Mouse (Mus musculus): ENCODE data around the gene Ptov1. TPM values are rescaled to one million over a fixed set of nuclear protein-coding genes. Genes with fewer than 3 reads are reported as not detected.

The Ptov1 gene
- 100 to 1,000 TPM; 146 to 178 (median 160) TPM for total RNA-seq (2022)

DNA sequence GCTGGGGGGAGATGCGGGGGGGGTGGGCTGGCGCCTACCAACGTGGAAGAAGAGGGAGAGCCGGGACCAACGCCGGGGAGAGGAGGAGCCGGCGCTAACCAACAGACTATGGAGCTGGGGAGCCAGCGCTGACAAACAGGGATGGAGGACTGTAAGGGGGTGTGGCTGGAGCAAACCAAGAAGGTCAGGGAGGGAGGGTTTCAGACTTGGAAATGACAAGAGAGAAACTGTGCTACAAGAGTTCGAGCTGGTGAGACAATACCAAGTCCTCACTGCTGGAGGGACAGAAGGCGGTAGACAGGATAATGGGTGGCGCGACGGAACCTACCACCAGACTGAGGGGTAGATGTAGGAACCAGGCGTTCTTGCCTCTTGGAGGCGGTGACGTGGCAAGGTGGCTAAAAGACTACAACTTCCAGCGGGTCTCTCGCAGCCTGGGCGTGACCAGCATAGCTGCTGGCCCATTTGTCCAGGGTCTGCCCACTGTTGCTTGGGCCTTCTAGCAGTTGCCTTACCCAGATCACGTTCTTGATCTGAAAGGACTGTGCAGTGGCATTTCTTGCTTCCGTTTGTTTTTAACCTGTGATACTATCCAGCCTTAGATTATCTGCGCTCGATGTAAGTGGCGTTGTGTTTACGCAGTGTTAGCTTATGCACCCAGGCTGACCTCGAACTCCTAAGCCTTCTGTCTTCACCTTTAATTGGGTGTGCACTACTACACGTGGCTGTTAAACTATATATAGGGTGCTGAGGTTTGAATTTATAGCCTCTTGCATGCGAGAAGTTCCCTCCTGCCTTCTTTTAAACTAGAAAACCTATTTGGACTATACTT is at the start of gene Ptov1:
Gene Ptov1, minus strand, starts transcription at position 92 of the 832 bp plus-strand sequence.
- peak; percentile 86 to 91 for DNase-seq (ENCODE audit: low spot score in 2 of 2)

DNA sequence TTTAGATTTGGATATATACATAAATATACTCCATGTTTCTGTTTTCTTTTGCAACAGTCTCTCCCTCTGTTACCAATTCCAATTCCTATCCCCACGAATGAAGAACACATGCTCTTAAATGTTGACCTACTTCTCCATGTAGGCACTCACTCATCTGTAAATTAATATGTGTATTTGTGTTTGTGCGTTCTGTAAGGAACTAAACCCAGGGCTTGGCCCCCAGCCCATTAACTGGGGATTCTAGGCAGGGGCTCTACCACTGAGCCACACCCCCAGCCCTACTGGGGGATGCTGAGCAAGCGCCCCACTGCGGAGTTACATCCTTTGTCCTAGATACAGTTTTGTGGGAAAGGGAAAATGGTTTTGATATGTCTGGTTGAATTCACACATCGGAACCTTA is 49.5 kb upstream of the Ptov1 start:
- no peak for DNase-seq (ENCODE audit: low spot score in 2 of 2)

DNA sequence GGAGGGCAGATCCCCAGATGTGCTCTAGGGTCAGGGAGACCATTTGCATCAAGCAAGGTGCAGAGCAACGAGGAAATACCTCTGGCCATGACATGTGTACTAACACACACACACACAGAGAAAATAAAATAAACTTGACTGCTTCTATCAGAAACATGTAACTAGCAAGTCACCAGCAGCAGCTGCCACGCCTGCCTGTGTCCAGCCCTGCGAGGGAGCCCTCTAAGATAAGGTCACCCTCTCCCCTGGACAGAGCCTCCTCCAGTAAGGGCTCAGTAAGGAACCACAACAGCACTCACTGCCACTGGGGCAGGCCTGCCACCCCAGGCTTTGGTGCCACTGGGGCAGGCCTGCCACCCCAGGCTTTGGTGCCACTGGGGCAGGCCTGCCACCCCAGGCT is 48.6 kb upstream of the Ptov1 start:
- no peak for DNase-seq (ENCODE audit: low spot score in 2 of 2)

DNA sequence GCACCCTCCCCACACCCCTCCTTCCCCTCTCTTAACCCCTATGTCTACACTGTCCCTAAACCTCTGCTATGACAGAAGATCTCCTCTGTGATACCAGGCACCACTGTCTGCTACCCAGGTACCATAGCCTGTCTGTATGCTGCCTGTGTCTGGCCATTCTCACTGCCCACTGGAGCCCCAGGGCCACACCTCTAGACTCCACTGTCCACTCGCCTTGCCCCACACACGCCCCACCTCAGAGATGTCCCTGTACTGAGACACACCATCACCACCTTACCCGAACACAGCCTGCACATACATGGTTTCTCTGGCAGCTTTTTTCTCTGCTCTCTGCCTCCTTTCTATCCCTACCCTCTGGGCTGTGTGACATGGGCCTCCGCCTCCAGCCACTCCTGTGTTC is 47.3 kb upstream of the Ptov1 start:
- DNase-seq (ENCODE audit: low spot score in 2 of 2) = no peak

DNA sequence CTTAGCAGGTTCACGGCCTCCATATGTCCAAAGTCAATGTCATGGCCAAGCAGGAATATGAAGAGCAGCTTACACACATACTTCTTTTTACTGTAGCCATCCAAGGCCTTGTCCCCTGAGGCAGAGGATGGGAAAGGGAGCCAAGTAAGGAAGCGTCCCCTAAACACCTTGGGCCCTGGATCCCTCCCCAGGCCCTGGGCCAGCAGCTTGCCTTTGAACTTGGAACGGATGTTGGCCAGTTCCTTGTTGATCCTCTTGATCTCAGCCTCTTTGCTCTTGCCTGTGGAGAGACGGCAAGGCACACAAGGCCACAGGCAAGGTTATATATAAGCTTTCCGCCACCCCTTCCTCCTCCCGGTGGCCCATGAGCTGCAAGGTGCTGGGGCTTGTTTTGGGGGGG is 46.6 kb upstream of the Ptov1 start:
- DNase-seq (ENCODE audit: low spot score in 2 of 2) = peak in 1 of 2 experiments; percentile 1

DNA sequence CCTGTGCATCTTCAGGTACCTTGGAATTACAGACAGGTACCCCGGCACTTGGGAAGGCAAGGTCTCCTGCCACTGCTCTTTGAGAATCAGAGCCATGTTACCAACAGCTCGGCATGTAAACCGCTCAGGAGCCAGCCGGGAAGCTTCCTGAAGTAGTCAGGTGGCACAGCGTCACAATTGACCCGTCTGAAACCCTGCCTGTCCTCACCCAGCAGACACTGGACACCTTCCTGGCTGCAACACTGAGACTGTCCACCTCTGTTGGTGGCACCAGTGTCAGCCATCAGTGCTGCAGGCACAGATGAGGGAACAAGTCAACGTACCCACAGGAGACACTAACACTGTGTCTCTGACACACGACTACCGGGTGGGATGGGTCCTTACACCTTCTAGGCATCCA is 45.7 kb upstream of the Ptov1 start:
- no peak for DNase-seq (ENCODE audit: low spot score in 2 of 2)

DNA sequence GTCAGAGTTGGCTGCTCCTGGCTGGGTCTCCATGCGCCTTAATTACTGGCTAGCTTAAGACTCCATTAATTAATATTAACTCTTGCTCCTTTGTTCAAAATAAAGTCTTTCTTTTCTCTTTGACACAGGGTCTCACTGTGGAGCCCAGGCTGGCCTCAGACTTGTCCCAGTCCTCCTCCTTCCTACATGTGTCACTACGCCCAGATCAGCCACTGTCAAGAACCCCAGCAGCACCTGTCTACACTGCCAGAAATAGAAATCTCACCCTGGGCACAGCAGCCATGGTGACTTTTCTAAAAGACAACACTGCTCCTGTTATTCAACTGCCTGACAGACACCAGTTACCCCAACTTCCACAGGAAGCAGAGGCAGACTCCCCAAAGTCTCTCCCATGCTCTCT is 44.8 kb upstream of the Ptov1 start:
- peak in 1 of 2 experiments; percentile 4 for DNase-seq (ENCODE audit: low spot score in 2 of 2)

DNA sequence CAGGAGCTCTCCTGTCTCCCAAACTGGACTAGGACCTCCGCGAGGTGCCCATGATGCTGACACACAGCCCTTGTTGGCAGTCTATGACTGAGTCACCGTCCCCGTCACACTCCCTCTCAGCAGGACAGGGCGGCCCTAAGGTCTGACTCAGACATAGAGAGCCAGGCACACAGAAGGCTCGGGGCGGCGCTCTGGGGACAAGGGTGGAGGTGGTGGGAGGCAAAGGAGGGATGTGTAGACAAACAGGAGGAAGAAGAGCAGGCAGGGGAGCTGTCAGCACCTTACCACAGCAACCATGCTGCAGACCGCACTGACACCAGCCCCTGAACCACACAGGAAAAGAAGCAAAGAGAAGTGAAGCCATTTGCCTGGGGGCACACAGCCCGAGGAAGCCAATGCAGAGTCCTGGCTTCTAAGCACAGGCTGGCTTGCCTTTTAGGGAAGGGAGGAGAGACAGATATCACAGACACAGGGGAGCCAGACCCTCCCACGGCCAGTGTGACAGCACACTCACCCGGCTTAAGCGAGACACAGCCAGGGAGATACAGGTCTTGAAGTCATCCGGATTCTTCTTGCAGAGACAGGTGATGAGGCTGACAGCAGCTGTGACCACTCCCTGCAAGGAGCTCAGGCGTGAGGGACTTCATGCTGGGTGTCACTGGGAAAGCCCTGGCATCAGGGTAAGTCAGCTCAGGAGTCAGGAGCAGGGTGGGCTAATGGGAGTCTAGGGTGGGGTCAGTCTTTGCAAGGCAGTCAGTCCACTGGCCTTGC is 39.3 kb upstream of the Ptov1 start:
- no peak for DNase-seq (ENCODE audit: low spot score in 2 of 2)

DNA sequence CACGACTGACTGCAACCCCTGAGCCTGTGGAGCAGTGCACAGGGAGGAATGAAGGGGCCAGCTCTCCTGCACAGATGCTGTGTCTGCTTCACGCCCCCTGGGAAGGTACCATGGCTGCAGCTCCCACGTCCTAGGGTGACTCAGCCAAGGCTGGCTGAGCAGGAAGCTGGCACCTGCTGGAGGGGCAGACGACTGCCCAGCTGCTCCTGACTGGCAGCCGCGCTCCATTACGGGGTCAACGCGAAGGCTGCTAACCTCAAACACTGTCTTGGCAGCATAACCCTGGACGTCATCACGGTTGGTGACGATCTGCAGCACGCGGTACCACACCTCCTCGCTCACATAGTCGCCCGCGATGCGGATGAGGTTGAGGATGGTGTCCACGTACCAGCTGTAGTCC is 35.8 kb upstream of the Ptov1 start:
- DNase-seq (ENCODE audit: low spot score in 2 of 2) = no peak

DNA sequence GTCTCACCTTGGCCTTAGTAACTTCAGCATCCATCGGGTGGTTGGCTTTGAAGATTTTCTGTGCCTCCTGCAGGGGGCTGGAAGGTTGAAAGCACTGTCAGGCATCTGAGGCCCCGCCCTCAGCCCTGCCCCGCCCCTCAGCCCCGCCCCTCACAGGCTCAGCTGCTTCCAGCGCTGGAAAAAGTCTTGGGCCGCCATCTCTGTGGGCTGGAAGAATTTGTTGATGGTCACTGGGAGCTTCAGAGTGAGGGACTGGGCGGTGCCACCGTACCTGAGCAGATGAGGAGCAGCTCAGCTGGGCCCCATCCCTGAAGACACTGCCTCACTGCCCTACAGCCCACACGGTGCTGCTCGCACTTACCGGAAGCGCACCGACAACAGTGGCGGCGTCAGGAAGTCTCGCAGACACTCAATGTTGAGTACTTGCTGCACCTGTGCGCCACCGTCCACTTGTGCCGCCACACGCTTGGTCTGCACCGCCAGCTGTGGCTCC is 31.7 kb upstream of the Ptov1 start:
- DNase-seq (ENCODE audit: low spot score in 2 of 2) = no peak

DNA sequence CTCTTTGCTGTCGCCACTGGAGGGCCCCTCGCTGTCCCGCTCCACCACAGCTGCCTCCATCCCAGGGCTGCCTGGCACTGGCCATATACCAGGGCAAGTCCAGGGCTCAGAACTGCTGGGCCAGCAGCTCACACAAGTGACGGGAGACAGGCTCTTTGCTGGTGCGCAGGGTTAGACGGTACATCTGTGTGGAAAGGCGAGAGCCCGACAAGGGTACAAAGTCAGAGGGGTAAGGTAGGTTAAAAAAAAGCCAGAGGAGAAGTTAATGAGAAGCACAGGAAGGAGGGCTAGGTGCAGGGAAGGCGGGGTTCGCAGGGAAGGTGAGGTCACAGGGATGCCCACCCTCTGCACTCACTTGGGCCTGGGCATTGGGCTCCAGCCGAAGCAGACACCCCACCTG is 31.0 kb upstream of the Ptov1 start:
- no peak for DNase-seq (ENCODE audit: low spot score in 2 of 2)

DNA sequence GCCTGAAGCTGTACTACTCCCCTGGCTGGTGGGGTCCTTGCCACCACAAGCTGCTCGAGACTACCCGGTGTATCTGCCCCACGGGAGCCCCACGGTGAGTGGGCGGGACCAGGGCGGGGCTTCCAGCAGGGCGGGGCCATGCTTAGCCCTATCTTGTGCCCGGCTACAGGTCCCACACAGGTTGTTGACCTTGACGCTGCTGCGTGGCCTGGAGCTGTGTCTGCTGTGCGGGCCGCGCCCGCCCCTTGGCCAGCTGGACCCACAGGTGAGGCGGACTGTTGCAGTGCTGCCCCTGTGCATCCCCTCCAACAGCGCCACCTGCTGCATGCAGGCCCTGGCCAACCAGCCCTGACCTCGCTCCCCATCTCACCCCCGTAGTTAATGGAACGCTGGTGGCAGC is 29.0 kb upstream of the Ptov1 start:
- no peak for DNase-seq (ENCODE audit: low spot score in 2 of 2)

DNA sequence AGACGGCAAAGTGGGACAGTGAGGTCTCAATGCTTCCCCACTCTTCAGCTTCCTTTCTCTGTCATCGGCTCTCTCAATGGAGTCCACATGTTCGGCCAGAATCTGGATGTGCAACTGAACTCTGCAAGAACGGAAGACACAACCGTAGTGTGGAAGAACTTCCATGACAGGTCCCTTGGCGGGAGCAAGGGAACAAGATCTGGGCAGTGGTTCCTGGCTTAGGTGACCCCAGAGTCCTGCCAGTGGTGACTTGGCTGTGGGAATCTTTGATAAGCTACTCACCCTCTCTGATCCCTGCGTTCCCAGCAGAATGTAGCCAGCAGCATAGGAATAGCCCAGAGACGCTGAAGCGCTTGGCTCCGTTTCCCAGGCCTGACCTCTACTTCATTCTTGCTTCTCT is 26.9 kb upstream of the Ptov1 start:
- DNase-seq (ENCODE audit: low spot score in 2 of 2) = no peak

DNA sequence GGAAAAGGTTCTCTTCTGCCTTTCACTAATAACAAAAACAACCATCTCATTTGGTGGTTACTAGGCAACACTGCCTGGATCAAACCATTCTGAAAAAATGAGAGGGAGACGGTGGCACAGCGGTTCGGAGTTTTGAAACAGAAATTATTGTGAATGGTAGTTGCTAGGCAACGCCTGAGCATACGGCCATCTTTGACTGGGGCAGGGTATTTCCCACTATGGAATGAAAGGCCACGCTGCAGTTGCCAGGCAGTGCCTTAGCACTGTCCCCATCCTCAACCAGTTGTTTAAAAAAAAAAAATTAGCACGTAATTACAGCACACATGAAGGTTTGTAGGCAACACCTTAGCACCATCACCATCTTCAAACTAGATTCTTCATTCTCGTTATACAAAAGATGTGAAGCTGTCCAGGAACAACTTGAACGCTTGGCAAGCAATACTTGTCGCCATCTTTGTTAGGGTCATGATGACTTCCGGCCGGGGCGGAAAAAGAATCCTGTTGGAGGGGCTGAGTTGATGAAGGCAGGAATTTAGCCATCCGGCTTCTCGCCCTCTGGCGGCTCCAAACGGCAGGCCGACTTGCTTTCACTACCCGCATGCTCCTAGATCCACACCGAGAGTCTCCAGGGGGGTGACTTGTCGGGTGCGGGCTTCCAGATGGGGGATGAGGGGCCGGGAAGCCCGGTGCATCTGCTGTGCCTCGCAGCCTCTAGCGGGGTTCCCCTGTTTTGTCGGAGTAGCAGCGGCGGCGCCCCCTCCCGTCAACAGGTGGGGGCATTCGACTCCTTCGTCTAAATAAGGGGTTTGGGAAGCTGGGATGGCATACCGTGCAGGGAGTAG is 26.2 kb upstream of the Ptov1 start, which contains the start of gene Fuz:
Gene Fuz, plus strand, starts transcription at position 487 of the 842 bp plus-strand sequence.
- DNase-seq (ENCODE audit: low spot score in 2 of 2) = peak; percentile 79 to 88

DNA sequence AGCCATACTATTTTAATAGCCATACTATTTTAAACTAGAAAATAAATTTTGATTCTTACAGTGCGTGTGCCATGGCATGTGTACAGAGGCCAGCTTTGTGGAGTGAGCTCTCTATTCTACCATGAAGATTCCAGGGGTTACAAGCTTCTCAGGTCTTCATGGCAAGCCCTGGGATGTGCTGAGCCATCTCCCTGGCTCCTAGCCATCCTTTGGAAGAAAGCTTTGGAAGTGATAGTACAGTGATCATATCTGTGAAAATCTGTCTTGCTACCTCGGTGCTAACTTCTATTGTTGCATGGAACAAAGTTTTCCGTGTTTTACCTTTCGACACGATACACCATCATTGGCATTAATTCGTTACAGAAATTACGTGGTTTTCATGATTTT is 25.6 kb upstream of the Ptov1 start:
- no peak for DNase-seq (ENCODE audit: low spot score in 2 of 2)

DNA sequence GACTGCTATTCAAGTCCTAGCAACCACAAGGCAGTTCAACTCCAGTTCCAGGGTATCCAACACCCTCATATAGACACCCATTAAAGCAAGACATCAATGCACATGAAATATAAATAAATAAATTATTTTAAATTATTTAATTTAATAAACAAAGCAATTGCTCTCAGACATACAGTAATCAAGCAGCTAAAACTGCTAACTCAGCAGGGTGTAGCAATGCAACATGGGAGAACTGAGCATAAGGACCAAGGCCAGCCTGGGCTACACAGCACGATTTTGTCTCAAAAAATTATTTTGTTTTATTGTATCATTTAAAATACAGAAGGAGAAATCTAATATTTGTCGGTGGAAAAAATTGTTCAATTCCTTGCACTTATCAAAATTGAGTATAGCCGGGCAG is 24.6 kb upstream of the Ptov1 start:
- no peak for DNase-seq (ENCODE audit: low spot score in 2 of 2)

DNA sequence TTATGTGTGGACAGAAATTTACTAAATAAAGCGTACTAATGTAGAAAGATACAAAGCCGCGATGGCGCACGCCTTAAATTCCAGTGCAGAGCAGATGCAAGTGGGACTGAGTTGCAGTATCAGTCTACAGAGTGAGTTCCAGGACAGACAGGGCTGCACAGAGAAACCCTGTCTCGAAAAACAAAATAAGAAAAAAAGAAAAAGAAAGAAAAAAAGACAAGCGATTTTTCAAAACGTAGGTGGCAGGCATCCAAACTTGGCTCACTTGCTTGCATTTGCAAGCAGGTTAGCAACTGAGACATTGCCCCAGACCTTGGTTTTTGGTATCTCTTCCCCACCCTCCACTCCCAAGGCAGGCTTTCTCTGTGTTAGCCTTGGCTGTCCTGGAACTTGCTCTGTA is 23.6 kb upstream of the Ptov1 start:
- no peak for DNase-seq (ENCODE audit: low spot score in 2 of 2)

DNA sequence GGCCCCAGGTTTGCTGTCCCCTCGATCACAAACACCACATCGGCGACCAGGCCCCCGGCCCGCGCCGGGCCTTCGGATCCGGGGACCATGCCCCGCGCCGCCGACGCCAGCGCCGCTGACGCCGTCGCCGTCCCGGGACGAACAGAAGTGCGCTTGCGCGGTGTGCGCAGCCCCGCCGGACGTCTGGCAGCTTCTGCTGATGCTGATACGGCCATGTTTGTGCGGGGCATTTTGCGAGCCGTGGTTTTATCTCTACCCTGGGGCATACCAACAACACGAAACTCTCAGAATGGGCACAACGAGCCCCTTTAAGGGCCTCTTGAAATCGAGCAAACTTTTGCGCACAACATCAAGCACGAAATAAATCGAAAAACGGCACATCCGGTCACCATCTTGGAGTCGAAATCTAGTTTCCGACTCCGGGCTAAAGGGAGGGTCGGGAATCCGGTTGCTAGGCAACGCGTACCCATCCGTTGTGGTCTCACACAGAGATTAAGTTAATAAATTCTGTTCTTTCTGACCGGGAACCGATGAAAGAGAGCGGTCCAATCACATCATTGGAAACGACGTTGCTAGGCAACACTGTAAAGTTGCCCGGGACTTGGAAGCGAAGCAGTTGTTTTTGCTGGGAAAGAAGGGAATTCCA is 22.8 kb upstream of the Ptov1 start, which contains the start of gene Med25:
Gene Med25, minus strand, starts transcription at position 437 of the 646 bp plus-strand sequence.
- peak; percentile 77 to 88 for DNase-seq (ENCODE audit: low spot score in 2 of 2)

DNA sequence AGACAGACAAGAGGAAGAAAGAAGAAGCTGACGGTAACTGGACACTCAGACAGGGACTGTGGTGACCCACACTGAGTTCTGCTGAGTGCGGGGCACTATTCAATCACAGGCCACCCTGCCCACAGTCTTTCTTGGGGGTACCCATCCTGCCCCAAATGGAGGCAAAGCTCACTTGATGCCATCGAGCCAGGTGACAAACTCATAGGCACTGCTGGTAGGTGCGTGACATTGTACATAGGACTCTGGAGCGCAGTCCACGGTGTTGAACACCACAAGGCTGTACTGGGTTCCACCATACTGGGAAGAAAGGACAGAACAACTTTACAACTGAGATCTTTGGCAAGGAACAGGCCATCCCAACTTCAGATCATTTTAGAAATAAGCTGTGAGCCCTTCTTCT is 22.0 kb upstream of the Ptov1 start:
- no peak for DNase-seq (ENCODE audit: low spot score in 2 of 2)

DNA sequence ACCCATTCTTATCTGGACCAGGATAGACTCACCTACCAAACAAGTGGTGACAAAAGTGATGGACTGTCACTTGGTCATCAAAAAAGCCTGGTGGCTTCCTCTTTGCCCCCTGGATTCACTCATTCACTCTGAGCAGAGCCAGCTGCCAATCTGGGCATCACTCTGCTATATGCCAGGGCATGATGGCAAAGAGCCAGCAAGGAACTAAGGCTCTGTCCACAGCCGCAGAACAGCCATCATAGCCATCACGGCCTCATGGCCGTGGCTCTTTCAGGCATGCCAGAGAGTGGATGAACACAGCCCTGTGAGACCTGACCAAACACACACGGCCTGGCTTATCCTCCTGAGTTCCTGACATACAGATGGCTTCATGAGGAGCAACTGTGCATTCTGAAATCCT is 21.1 kb upstream of the Ptov1 start:
- DNase-seq (ENCODE audit: low spot score in 2 of 2) = no peak

DNA sequence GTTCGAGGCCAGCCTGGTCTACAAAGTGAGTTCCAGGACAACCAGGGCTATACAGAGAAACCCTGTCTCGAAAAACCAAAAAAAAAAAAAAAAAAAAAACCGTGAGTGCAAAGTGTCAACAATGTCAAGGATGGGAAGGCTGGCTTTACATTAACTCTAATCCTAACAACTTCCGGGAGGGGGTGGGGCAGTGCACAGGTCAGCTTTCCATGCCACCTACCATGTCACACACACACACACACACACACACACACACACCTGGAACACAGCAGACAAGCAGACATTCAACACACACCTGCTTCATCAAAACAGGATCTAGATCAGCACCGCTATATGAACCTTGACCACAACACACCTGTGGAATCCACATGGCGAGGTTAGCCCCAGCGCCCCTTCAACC is 20.6 kb upstream of the Ptov1 start:
- no peak for DNase-seq (ENCODE audit: low spot score in 2 of 2)

Data from gastrocnemius, adult 8-10 months (tissue).